Mouse (Mus musculus) midbrain, embryonic 11.5 days (tissue): ENCODE measurements around the gene Thnsl2. TPM values are rescaled to one million over a fixed set of nuclear protein-coding genes. Genes with fewer than 3 reads are reported as not detected.

Experiments
- ATAC-seq: fragments of 200-750 bp; cut with Nextera tagmentation; 2 replicates; pipeline ENCODE4 v1.8.0; 2017; ENCODE audit warnings: moderate TSS enrichment, moderate library complexity; ENCODE audit not compliant: low FRiP score
- DNase-seq: peaks from one replicate; pipeline ENCODE4 v3.0.0; 2015; ENCODE audit warnings: low spot score; ENCODE audit errors: missing footprints
- H3K27ac ChIP-seq: fragments of 300-500 bp; sonication (generic); 2 replicates; pipeline ENCODE4 v1.5.1; 2014; ENCODE audit warnings: low read depth, low read length
- H3K27me3 ChIP-seq: fragments of 300-500 bp; sonication (generic); 2 replicates; pipeline ENCODE4 v1.6.1; 2014; ENCODE audit warnings: mild to moderate bottlenecking, low read length, moderate library complexity, mixed read lengths; ENCODE audit not compliant: control insufficient read depth, insufficient read depth
- H3K36me3 ChIP-seq: fragments of 300-500 bp; sonication (generic); 2 replicates; pipeline ENCODE4 v1.6.1; 2014; ENCODE audit warnings: mild to moderate bottlenecking, low read length, moderate library complexity, mixed read lengths; ENCODE audit not compliant: control insufficient read depth, insufficient read depth
- H3K4me1 ChIP-seq: fragments of 300-500 bp; sonication (generic); 2 replicates; pipeline ENCODE4 v1.6.1; 2014; ENCODE audit warnings: low read length; ENCODE audit not compliant: control insufficient read depth, insufficient read depth
- H3K4me2 ChIP-seq: fragments of 300-500 bp; sonication (generic); 2 replicates; pipeline ENCODE4 v1.6.1; 2014; ENCODE audit warnings: mild to moderate bottlenecking, moderate library complexity
- H3K4me3 ChIP-seq: fragments of 300-500 bp; sonication (generic); 2 replicates; pipeline ENCODE4 v1.5.1; 2014; ENCODE audit warnings: low read depth, low read length
- H3K9ac ChIP-seq: fragments of 300-500 bp; sonication (generic); 2 replicates; pipeline ENCODE4 v1.6.1; 2014; ENCODE audit warnings: low read length
- H3K9me3 ChIP-seq: fragments of 300-500 bp; sonication (generic); 2 replicates; pipeline ENCODE4 v1.6.1; 2016; ENCODE audit warnings: low read length; ENCODE audit not compliant: control insufficient read depth
- WGBS: fragments of 180-500 bp; shearing (Covaris S2); extraction: QIAGEN DNeasy Blood & Tissue Kit; methylation state at CpG from one replicate; pipeline ENCODE4 v1.1.7; 2014; 5-methylcytosine and 5-hydroxymethylcytosine counted together
- polyA plus RNA-seq: library from polyadenylated mRNA; unstranded; fragments of >200 nt; fragmentation: Nextera tagmentation; extraction: Ambion mirVana; gene quantifications from 2 replicates; pipeline ENCODE4 v1.2.1, GENCODE M21; 2014

The Thnsl2 gene
- polyA plus RNA-seq, 1 experiment from 2014 or later, result 7.4 TPM

GRCm38 (mm10) chr6:71083441-71083840 lies 60.8 kb downstream of the Thnsl2 start:
- no peak for ATAC-seq
- H3K9ac ChIP-seq, result no peak overlapping the region
- H3K4me2 ChIP-seq, result no peak overlapping the region
- 81% methylated on average over 7 of the region's 7 CpGs for WGBS
- H3K4me1 ChIP-seq, result no peaks in the 10 kb centered on the region
- H3K27ac ChIP-seq, result no peak overlapping the region
- DNase-seq, result no peak
- no peaks in the 10 kb centered on the region for H3K27me3 ChIP-seq
- H3K4me3 ChIP-seq, result no peak overlapping the region
- no peaks in the 10 kb centered on the region for H3K36me3 ChIP-seq
- H3K9me3 ChIP-seq, result no peaks in the 10 kb centered on the region; the same call in 1 of the 2 replicates

GRCm38 (mm10) chr6:71082084-71082483 lies 62.2 kb downstream of the Thnsl2 start:
- no peak for DNase-seq
- ATAC-seq, result no peak

DNA sequence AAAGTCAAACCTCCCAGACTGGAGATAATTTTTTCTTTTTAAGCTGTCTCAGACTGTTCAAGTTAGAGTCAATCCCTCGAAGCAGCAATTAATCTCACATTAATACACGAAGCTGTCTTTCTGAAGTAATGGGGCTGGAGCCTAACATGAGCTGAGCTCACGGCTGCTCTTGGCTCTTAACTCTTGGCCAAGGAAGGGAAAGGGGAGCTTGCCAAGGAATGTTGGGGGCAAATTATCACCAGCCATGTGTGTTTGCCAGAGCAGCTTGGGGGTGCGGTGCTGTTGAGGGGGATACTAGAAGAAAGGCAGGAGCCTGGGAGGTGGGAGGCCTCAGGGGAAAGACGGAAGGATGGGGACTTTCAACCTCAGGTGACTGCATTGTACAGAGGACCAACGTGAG lies 63.0 kb downstream of the Thnsl2 start:
- no peaks in the 10 kb centered on the region for H3K27me3 ChIP-seq
- H3K27ac ChIP-seq, result no peak overlapping the region
- H3K4me3 ChIP-seq, result no peak overlapping the region
- H3K4me1 ChIP-seq, result no peaks in the 10 kb centered on the region
- H3K36me3 ChIP-seq, result no peaks in the 10 kb centered on the region
- ATAC-seq (no peak), DNase-seq (no peak)
- H3K9ac ChIP-seq, result no peak overlapping the region
- H3K4me2 ChIP-seq, result no peak overlapping the region
- no peaks in the 10 kb centered on the region for H3K9me3 ChIP-seq
- 86% methylated on average over 6 of the region's 6 CpGs for WGBS

More at GRCm38 (mm10) chr6:71082084-71082483, 62.2 kb downstream of the Thnsl2 start:
- Histone ChIP-seq H3K27me3 (no peaks in the 10 kb centered on the region), H3K4me3 (no peak overlapping the region), H3K27ac (no peak overlapping the region), H3K4me2 (no peak overlapping the region), H3K36me3 (no peaks in the 10 kb centered on the region), H3K9me3 (no peaks in the 10 kb centered on the region; the same call in 1 of the 2 replicates), H3K4me1 (no peaks in the 10 kb centered on the region), H3K9ac (no peak overlapping the region)
- WGBS, result 87% methylated on average over 11 of the region's 11 CpGs

Other genes starting within 250 kb of the Thnsl2 start
- not detected in 2 replicates for gene Tex37, start 225.5 kb downstream of the Thnsl2 start, polyA plus RNA-seq
- not detected in 2 replicates for gene Foxi3, start 187.9 kb downstream of the Thnsl2 start, polyA plus RNA-seq
- gene Fabp1, start 55.4 kb upstream of the Thnsl2 start, polyA plus RNA-seq, result not detected in 2 replicates
- 36.1 and 40.2 TPM in 2 replicates for gene Krcc1, start 127.2 kb upstream of the Thnsl2 start, polyA plus RNA-seq
- gene Smyd1, start 177.8 kb upstream of the Thnsl2 start, polyA plus RNA-seq, result 0.12 and 0.15 TPM in 2 replicates
- not detected in 2 replicates for gene Cd8b1, start 178.3 kb upstream of the Thnsl2 start, polyA plus RNA-seq
- not detected in 2 replicates for gene Cd8a, start 229.0 kb upstream of the Thnsl2 start, polyA plus RNA-seq